Mouse (Mus musculus): Measurements from ENCODE around the gene Gm45062.

- TF ChIP-seq CTCF (IDR thresholded peaks at IDR 0.05; ENCODE audit: low read depth) (no peak), EP300 (IDR thresholded peaks at IDR 0.05; ENCODE audit: low read depth) (no peak)
Measured at GRCm38 (mm10) chr6:8469918-8470317, 210.7 kb downstream of the Gm45062 start.
